Mouse (Mus musculus): ENCODE results near the gene Pfkfb4. TPM values are rescaled to one million over a fixed set of nuclear protein-coding genes. Genes with fewer than 3 reads are reported as not detected.

Pfkfb4 gene
- total RNA-seq (2023), result 100 to 1,000 TPM; 152 to 163 TPM

DNA sequence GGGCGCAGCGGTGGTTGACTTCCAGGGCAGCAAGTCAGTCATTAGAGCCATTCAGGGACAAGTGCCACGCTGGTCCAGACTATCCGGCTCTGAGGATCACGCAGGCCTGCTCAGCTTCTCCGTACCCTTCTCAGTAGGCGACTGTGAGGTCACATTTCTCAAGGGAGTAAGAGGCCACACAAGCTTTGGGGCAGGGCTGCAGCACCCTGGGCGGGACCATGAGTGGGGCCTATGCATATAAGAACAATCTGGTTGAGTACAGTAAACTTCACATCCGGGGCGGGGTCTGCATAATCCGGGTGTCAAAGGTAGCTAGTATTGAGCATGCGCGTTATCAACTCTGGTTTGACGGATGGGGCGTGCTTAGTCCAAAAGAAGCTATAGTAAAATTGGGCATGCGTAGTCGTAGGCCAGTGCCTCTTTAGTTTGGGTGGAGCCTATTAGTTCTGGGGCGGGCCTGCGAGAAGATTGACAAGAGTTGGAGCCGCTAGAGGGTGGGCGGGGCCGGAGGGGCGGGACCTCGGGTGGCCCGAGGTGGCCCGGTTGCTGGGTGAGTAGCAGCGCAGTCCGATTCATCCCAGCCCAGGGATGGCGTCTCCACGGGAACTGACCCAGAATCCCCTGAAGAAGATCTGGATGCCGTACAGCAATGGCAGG lies at the start of gene Pfkfb4:
TSS of gene Pfkfb4 (plus strand) at position 351 of the 657 bp plus-strand sequence.

DNA sequence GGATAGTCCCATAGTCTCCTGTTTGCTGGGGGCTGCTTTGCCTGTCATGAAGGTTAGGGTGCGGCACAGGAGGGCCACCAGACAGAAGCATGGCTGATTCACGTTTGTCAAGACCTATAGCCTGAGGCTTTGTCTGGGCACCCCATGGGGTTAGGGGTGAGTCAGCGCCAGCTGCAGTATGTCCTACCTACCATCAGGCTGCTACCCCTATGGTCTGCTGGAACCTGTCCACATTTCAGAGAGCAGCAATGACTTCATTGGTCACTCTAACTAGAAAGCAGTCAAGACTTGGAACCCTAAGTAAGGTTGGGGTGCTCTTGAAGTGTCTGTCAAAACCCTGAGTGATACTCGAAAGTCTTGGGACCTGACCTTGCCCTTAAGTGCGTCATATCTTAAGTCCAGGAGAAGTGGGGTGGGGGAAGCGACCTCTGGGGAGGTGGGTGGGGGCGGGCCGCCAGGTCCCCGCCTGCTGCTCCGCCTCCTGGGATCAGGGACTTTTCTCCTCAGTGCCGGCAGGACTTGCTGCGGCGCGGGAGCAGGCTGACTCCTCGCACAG lies 38.4 kb upstream of the Pfkfb4 start, which contains the start of gene Col7a1:
TSS of gene Col7a1 (plus strand) at position 506 of the 556 bp plus-strand sequence.

GRCm38 (mm10) chr9:108985710-108986109 lies 5.9 kb upstream of the Pfkfb4 start, which contains the start of gene Ucn2:
Gene Ucn2 (plus strand): TSS chr9:108986010.

GRCm38 (mm10) chr9:109038086-109038895 lies 46.7 kb downstream of the Pfkfb4 start, which contains the start of gene Shisa5:
Gene Shisa5 (plus strand): TSS chr9:109038565.

DNA sequence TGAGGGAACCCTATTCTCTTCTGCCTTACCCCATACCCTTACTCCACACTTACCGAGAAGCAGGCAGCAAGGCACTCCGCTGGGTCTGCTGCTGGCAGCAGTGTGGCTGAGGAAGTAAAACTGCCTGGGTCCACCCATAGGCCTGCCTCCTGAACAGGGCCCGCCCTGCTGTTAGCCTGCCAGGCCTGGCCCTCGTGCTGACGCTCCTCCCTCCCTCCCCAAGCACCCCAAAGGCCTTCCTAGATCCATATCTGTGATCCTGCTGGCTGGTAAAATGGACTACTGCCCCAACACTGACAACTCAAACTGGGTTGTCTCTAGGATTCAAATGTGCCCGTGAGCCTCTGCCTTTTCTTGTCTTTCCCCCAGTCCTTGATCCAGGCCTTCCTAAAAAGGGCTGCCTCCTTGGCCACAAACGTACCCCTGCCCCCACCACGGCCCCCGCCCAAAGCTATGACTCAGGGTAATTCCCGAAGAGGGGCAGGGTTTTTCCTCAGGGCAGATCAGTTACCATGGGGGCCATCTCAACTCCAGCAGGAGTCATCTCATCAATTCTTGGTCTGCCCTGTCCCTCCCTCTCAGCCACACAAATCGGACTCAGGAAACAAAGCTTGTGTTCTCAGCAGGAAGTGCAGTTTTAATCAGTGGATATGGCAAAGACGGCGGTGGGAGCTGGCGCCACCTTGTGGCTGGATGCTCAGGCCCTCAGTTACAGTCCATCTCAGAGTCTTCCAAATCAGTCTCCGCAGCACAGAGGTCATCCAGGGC lies 67.7 kb downstream of the Pfkfb4 start, which contains the start of gene Trex1:
TSS of gene Trex1 (minus strand) at position 599 of the 768 bp plus-strand sequence.

DNA sequence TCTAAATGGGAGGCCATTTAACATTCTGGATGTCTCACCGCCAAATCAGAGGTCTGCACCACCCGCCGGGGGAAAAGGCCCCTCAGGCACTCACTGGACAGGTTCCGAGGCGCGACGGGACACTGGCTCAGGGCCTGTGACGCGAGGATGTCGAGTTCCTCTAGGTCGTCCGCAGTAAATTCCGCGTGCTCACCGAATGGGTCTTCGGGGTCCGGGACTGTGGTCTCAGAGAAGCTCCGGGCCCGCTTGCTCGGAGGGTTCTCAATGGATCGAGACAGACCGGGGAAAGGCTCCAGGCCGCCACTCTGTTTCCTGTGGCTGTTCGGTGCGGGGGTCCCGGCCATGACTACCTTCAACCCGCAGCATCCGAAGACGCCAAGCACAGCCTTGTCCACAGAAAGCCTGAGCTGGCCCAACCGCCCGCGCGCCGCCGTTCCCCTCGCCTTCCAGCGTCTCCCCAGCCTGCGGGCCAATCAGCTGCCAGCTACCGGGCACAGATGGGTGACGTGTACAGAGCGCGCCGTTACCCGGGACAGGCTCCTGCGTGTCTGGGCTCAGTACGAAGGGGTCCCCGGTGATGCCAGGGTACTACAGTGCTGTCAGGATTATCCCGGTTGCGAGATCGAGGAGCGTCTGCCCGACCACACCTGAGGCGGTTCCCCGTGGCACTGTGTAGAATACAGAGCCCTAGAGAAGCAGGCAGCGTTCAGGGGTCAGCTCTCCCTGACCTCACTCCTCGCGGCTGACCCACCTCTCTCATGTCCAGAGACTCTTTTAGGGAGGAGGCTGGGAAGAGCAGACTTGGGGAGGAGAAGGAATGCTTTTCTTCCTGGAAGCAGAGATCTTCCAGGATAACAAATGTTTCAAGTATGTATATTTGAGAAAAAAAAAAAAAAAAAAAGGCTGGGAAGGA lies 82.3 kb downstream of the Pfkfb4 start, which contains the start of gene Atrip:
TSS of gene Atrip (minus strand) at position 464 of the 913 bp plus-strand sequence.

Other genes with a start within 250 kb of the Pfkfb4 start
- gene Ip6k2, start 208.0 kb upstream of the Pfkfb4 start, total RNA-seq (2023), result 10 to 100 TPM; 31.3 to 35.9 TPM
- gene Nckipsd, start 183.4 kb upstream of the Pfkfb4 start, total RNA-seq (2023), result 1 to 10 TPM; 7.8 TPM
- 10 to 100 TPM; 38.5 to 52.8 TPM for gene Celsr3, start 165.5 kb upstream of the Pfkfb4 start, total RNA-seq (2023)
- 10 to 100 TPM in 1 of 2 experiments, 1 to 10 TPM in 1; 9.6 to 14.2 TPM for gene Slc26a6, start 138.5 kb upstream of the Pfkfb4 start, total RNA-seq (2023)
- not detected for gene Tmem89, start 77.2 kb upstream of the Pfkfb4 start, total RNA-seq (2023)
- 100 to 1,000 TPM; 143 to 152 TPM for gene Uqcrc1, start 55.1 kb upstream of the Pfkfb4 start, total RNA-seq (2023)
- gene Col7a1, start 38.2 kb upstream of the Pfkfb4 start, total RNA-seq (2023), result 1 to 10 TPM; 2.2 to 2.6 TPM
- not detected for gene Ucn2, start 5.8 kb upstream of the Pfkfb4 start, total RNA-seq (2023)
- gene Shisa5, start 46.8 kb downstream of the Pfkfb4 start, total RNA-seq (2023), result 100 to 1,000 TPM; 192 to 213 TPM
- gene Trex1, start 68.0 kb downstream of the Pfkfb4 start, total RNA-seq (2023), result 10 to 100 TPM; 47.7 to 51.9 TPM
- gene Atrip, start 82.3 kb downstream of the Pfkfb4 start, total RNA-seq (2023), result 10 to 100 TPM; 10.4 to 10.5 TPM
- 1 to 10 TPM; 5.2 to 8.0 TPM for gene Ccdc51, start 90.7 kb downstream of the Pfkfb4 start, total RNA-seq (2023)
- gene Tma7, start 90.8 kb downstream of the Pfkfb4 start, total RNA-seq (2023), result 100 to 1,000 TPM; 243 to 254 TPM
- gene Plxnb1, start 103.6 kb downstream of the Pfkfb4 start, total RNA-seq (2023), result under 1 TPM; 0.11 to 0.68 TPM
- gene Fbxw21, start 170.3 kb downstream of the Pfkfb4 start, total RNA-seq (2023), result not detected
- not detected for gene Fbxw13, start 204.2 kb downstream of the Pfkfb4 start, total RNA-seq (2023)
- not detected for gene Fbxw20, start 243.0 kb downstream of the Pfkfb4 start, total RNA-seq (2023)